Mouse (Mus musculus) embryonic fibroblast, embryonic 13.5 days (primary cell): ENCODE measurements around the gene Spsb1.

Source experiments
- CTCF ChIP-seq: IDR thresholded peaks from 2 replicates; pipeline ENCODE4 v1.5.1; 2011; ENCODE audit warnings: mild to moderate bottlenecking, control low read depth, low read length, moderate library complexity, borderline replicate concordance; ENCODE audit not compliant: insufficient read depth
- POLR2A ChIP-seq: IDR thresholded peaks from 2 replicates; pipeline ENCODE4 v1.6.1; 2011; ENCODE audit warnings: low read depth, mild to moderate bottlenecking, control low read depth, low read length, moderate library complexity

DNA sequence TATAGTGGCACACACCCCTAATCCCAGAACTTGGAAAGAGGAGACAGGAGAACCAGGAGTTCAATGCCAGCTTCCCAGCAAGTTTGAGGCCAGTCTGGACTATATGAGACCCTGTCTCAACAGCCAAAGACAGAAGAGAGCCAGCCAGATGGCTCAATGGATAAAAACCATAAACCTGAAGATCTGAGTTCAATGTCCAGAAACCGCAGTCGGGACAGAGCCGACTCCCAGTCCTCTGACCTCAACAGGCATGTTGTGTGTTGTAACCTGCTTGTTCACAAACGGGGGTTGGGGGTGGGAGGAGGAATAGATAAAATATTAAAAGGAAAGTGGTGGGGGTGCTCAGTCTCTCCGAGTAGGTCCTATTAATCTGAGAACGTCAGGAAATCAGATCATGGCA, 10.4 kb upstream of the Spsb1 start:
- no peak for TF ChIP-seq POLR2A
- TF ChIP-seq CTCF, result no peak
